Mouse (Mus musculus) thymus, adult 2 months (tissue): ENCODE data around the gene Hspa4l. TPM values are rescaled to one million over a fixed set of nuclear protein-coding genes. Genes with fewer than 3 reads are reported as not detected.

Experiments used
- DNase-seq: peaks from one replicate; pipeline ENCODE4 v3.0.0; 2021
- H3K27ac ChIP-seq: fragments of 200-500 bp; 2 replicates; pipeline ENCODE4 v1.5.1; 2012; ENCODE audit warnings: low read length, control low read depth; ENCODE audit not compliant: control insufficient read depth, insufficient read depth
- H3K27me3 ChIP-seq: fragments of 200-500 bp; 2 replicates; pipeline ENCODE4 v1.6.1; 2012; ENCODE audit warnings: mild to moderate bottlenecking, low read length, moderate library complexity, mixed read lengths; ENCODE audit not compliant: control insufficient read depth, insufficient read depth
- H3K36me3 ChIP-seq: fragments of 200-500 bp; 2 replicates; pipeline ENCODE4 v1.6.1; 2012; ENCODE audit warnings: mild to moderate bottlenecking, low read length, moderate library complexity; ENCODE audit not compliant: control insufficient read depth, insufficient read depth
- H3K4me1 ChIP-seq: fragments of 200-500 bp; replicated peaks from 2 replicates; pipeline ENCODE4 v1.6.1; 2012; ENCODE audit warnings: low read length; ENCODE audit not compliant: control insufficient read depth, insufficient read depth
- H3K4me3 ChIP-seq: fragments of 200-500 bp; 2 replicates; pipeline ENCODE4 v1.5.1; 2012; ENCODE audit warnings: mild to moderate bottlenecking, low read length, control low read depth, moderate library complexity; ENCODE audit not compliant: control insufficient read depth, insufficient read depth
- CTCF ChIP-seq: fragments of 200-500 bp; IDR thresholded peaks from 2 replicates; pipeline ENCODE4 v1.5.1; 2012; ENCODE audit warnings: mild to moderate bottlenecking, control low read depth, low read length, moderate library complexity, borderline replicate concordance; ENCODE audit not compliant: control insufficient read depth, poor library complexity, insufficient read depth; ENCODE audit errors: extremely low read depth
- POLR2A ChIP-seq: fragments of 200-500 bp; IDR thresholded peaks from 2 replicates; pipeline ENCODE4 v1.6.1; 2012; ENCODE audit warnings: mild to moderate bottlenecking, low read length, control low read depth, moderate library complexity; ENCODE audit not compliant: control insufficient read depth, poor library complexity, insufficient read depth; ENCODE audit errors: extremely low read depth
- WGBS: fragments of 180-500 bp; shearing (Covaris S2); methylation state at CpG from one replicate; pipeline ENCODE4 v1.1.7; 2018; 5-methylcytosine and 5-hydroxymethylcytosine counted together
- polyA plus RNA-seq: library from polyadenylated mRNA; depleted of rRNA; stranded (reverse); fragments of >200 nt; gene quantifications from 2 replicates; pipeline ENCODE4 v1.2.3, GENCODE M21; 2012

Hspa4l gene
- polyA plus RNA-seq, 1 experiment, result 23.5 TPM

DNA sequence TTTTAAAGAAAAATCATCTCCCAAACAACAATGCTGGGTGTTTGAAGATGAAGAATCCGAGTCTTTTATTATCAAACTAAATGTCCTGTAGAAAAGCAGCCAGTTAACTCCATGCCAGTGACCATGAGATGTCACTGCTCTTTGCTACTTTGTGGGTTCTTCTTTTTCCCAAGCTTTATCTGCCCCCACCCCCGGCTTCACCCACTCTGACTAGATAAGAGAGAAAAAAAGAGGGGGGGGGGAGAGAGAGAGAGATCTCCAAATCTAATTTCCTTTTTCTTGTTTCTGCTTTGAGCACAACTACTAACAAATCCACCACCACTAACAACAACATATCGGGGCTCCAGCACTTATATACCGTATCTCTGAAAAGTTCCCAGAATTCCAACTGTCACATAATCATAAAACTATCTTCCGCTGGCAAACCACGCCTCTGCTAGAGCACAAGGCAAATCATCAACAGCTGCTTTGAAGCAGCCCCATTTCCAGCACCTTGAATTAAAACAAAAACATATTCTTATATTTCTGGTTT, 5.8 kb upstream of the Hspa4l start:
- no peaks in the 10 kb centered on the region for H3K36me3 ChIP-seq
- no peaks in the 10 kb centered on the region for H3K4me1 ChIP-seq
- TF ChIP-seq CTCF (no peak), POLR2A (no peak)
- DNase-seq, result no peak
- no peaks in the 10 kb centered on the region for H3K27me3 ChIP-seq
- H3K27ac ChIP-seq, result no peak overlapping the region
- H3K4me3 ChIP-seq, result no peak overlapping the region
- 93% methylated on average over 6 of the region's 6 CpGs for WGBS

DNA sequence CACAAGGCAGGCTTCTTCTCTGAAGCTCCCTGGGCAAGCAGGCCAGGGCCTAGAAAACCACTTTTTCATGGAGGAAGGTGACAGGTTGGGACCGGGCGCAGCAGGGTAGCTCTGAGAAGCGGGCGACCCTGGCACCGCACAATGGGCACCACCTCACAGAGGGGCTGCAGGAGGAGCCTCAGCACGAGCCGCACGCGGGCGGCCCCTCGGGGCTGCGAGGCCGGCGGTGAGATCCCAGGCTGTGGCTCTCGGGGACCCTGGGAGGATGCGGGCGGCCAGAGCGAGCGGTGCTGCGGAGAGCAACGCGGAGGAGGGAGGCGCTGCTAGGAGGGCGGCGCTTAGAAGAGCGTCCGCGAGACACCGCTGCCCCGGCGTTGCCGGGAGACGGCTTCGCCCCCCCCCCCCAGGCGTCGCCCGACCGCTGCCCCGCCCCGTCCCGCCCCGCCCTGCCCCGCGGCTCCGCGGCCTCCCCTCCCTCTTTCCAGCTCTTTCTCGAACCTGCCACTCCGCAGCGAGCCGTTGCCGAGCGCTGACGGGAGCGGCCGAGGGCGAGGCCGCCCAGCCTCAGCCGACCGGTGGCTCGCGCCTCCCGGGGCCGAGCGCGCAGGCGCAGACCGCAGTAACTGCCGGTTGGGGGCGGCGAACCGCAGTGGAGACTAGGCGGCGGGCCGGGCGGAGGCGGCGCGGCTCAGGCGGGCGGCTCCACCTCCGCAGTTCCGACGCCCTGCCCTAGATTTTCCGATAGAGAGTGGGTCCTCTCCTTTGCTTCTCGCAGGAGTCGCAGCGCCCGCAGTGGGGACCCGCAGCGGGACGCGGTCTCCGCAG, 753 bp downstream of the Hspa4l start:
- peak overlapping the region; percentile 67 for H3K4me3 ChIP-seq
- under 1% methylated on average over 78 of the region's 93 CpGs for WGBS
- peaks cover 6% of the 10 kb centered on the region for H3K4me1 ChIP-seq
- TF ChIP-seq CTCF (0 out of 2 replicates have a peak, but pooled peaks have one; percentile 35), POLR2A (peak; percentile 80)
- H3K27ac ChIP-seq, result peak overlapping the region; percentile 76
- H3K27me3 ChIP-seq, result no peaks in the 10 kb centered on the region
- peak; percentile 94 for DNase-seq
- no peaks in the 10 kb centered on the region for H3K36me3 ChIP-seq

DNA sequence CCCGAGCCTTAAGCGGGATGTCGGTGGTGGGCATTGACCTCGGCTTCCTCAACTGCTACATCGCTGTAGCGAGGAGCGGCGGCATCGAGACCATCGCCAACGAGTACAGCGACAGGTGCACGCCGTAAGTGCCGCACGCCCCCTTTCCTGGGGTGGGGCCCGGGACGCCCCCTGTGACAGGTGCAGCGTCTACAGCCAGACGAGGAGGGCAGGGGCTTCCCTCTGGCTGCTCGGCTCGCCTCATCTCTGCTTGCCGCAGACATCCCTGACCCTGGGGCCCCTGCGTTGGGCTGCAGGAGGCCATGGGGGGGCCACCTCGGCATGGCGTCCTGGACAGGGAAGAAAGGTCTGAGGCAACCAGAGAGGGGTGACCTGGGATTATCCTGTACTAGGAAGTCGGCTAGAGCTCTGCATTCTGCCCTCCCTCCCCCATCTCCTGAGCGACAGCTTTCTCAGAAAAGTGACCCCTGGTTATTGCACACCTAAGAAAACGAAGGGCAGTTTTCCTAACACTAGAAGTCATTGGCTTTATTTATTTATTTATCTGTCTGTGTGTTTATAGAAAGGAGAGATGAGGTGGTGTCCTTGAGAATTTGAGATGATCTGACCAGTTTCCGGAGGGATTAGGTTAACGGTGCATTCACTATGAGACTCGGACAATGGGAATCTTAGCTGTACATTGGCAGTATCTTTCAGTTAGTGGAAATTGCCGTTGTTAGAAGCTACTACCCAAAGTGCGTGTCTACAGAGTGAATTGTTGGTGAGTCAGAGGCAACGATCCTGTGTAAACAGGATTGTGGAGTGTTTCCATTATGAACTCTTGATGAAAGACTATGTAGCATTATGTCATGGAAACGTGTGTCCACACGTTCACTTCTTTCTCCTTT, 1.6 kb downstream of the Hspa4l start:
- Histone ChIP-seq H3K27ac (peak overlapping the region; percentile 76), H3K4me1 (peaks cover 6% of the 10 kb centered on the region), H3K36me3 (no peaks in the 10 kb centered on the region), H3K27me3 (no peaks in the 10 kb centered on the region), H3K4me3 (peak overlapping the region; percentile 67)
- WGBS, result 2% methylated on average over 37 of the region's 37 CpGs
- 0 out of 2 replicates have a peak, but pooled peaks have one; percentile 22 for TF ChIP-seq CTCF
- TF ChIP-seq POLR2A, result no peak
- peak; percentile 89 for DNase-seq

GRCm38 (mm10) chr3:40760746-40761145, 16.5 kb downstream of the Hspa4l start:
- H3K27ac ChIP-seq, result no peak overlapping the region
- 72% methylated on average over 3 of the region's 3 CpGs for WGBS
- TF ChIP-seq POLR2A (no peak), CTCF (no peak)
- H3K4me1 ChIP-seq, result no peaks in the 10 kb centered on the region
- no peaks in the 10 kb centered on the region for H3K27me3 ChIP-seq
- DNase-seq, result no peak
- H3K4me3 ChIP-seq, result no peak overlapping the region
- peaks cover 37% of the 10 kb centered on the region for H3K36me3 ChIP-seq

DNA sequence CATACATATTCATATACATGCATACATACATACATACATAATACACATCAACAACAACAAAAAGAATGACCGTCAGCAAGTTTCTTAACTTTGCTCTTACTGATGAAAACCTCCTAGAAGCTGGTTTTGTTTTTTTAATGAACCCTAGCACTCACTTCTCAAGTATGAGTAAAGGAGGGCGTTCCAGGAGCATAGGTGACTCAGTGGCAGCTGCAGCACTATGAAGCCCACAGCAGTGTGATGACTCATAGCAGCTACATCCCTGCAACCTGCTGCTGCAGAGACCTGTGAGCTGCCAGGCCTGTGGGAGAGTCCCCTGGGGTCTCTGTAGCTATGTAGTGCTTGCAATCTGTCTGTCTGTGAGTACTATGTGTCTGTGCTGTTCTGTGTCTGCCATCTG, 17.0 kb downstream of the Hspa4l start:
- no peak for DNase-seq
- Histone ChIP-seq H3K27me3 (no peaks in the 10 kb centered on the region), H3K27ac (no peak overlapping the region), H3K4me3 (no peak overlapping the region), H3K36me3 (peaks cover 35% of the 10 kb centered on the region), H3K4me1 (no peaks in the 10 kb centered on the region)
- 98% methylated on average over 2 of the region's 2 CpGs for WGBS
- TF ChIP-seq POLR2A, result no peak
- TF ChIP-seq CTCF, result no peak

DNA sequence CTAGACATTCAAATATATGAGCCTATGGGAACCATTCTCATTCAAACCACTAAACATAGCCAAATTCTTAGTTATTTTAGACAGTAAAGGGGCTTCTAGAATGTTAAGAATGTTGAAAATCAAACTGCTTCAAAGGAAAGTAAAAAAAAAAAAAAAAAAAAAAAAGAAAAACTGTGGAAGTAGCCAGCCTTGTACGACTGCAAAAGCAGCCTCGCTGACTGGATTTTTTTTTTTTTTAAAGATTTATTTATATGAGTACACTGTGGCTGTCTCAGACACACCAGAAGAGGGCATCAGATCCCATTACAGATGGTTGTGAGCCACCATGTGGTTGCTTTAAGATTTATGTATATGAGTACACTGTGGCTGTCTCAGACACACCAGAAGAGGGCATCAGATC, 49.5 kb downstream of the Hspa4l start:
- H3K4me3 ChIP-seq, result no peak overlapping the region
- no peaks in the 10 kb centered on the region for H3K4me1 ChIP-seq
- H3K27me3 ChIP-seq, result no peaks in the 10 kb centered on the region
- WGBS, result 100% methylated on average over 2 of the region's 2 CpGs
- no peak overlapping the region for H3K27ac ChIP-seq
- DNase-seq, result no peak
- no peak for TF ChIP-seq POLR2A
- TF ChIP-seq CTCF, result no peak
- peaks cover 9% of the 10 kb centered on the region; the same call in 1 of the 2 replicates for H3K36me3 ChIP-seq
